Mouse (Mus musculus) lung, embryonic 14.5 days (tissue): ENCODE results near the gene March6. TPM values are rescaled to one million over a fixed set of nuclear protein-coding genes. Genes with fewer than 3 reads are reported as not detected.

ENCODE experiments used
- ATAC-seq: fragments of 200-750 bp; cut with Nextera tagmentation; 2 replicates; pipeline ENCODE4 v1.8.0; 2017; ENCODE audit warnings: mild to moderate bottlenecking, moderate TSS enrichment, moderate library complexity; ENCODE audit not compliant: insufficient read depth
- DNase-seq: peaks from one replicate; pipeline ENCODE4 v3.0.0-alpha.2; 2015
- H3K27ac ChIP-seq: fragments of 300-500 bp; sonication (generic); 2 replicates; pipeline ENCODE4 v1.5.1; 2014; ENCODE audit warnings: low read depth, mild to moderate bottlenecking, moderate library complexity
- H3K27me3 ChIP-seq: fragments of 300-500 bp; sonication (generic); 2 replicates; pipeline ENCODE4 v1.6.1; 2014; ENCODE audit warnings: low read length, control low read depth; ENCODE audit not compliant: insufficient read depth
- H3K36me3 ChIP-seq: fragments of 300-500 bp; sonication (generic); 2 replicates; pipeline ENCODE4 v1.6.1; 2014; ENCODE audit warnings: control low read depth; ENCODE audit not compliant: insufficient read depth
- H3K4me1 ChIP-seq: fragments of 300-500 bp; sonication (generic); 2 replicates; pipeline ENCODE4 v1.6.1; 2014; ENCODE audit warnings: antibody characterized with exemption, control low read depth; ENCODE audit not compliant: insufficient read depth
- H3K4me2 ChIP-seq: fragments of 300-500 bp; sonication (generic); 2 replicates; pipeline ENCODE4 v1.6.1; 2014; ENCODE audit warnings: mild to moderate bottlenecking
- H3K4me3 ChIP-seq: fragments of 300-500 bp; sonication (generic); 2 replicates; pipeline ENCODE4 v1.5.1; 2014; ENCODE audit warnings: low read depth, low read length
- H3K9ac ChIP-seq: fragments of 300-500 bp; sonication (generic); 2 replicates; pipeline ENCODE4 v1.6.1; 2014
- H3K9me3 ChIP-seq: fragments of 300-500 bp; sonication (generic); 2 replicates; pipeline ENCODE4 v1.6.1; 2016; ENCODE audit warnings: low read depth, low read length, control low read depth
- CTCF ChIP-seq: IDR thresholded peaks from 2 replicates; pipeline ENCODE4 v1.5.1; 2016; ENCODE audit warnings: antibody characterized with exemption, low read depth
- WGBS: fragments of 180-500 bp; shearing (Covaris S2); extraction: QIAGEN DNeasy Blood & Tissue Kit; methylation state at CpG from one replicate; pipeline ENCODE4 v1.1.7; 2014; 5-methylcytosine and 5-hydroxymethylcytosine counted together
- polyA plus RNA-seq: library from polyadenylated mRNA; unstranded; fragments of >200 nt; fragmentation: Nextera tagmentation; extraction: Ambion mirVana; gene quantifications from 2 replicates; pipeline ENCODE4 v1.2.1, GENCODE M21; 2014

The March6 gene
- polyA plus RNA-seq, 1 experiment from 2014 or later = 37.0 TPM

DNA sequence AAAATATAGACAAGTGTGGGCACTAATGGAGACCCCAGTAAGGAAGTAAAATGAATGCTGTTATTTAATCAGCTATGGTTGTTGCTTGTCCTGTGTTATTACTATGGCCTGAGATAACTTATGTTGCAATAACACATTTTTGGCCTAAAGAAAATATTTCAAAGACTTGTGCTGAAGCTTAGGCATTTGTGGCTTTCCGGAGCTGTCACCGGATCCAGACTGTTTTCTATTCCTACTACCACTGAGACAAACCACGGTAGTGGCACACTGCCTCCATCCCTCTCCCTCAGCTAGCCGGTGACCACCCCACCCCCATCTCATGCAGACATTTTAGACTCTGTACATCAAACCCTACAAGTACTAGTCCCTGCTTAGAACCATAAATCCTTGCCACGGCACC is 62.0 kb downstream of the March6 start:
- no peak for DNase-seq
- no peak for TF ChIP-seq CTCF

DNA sequence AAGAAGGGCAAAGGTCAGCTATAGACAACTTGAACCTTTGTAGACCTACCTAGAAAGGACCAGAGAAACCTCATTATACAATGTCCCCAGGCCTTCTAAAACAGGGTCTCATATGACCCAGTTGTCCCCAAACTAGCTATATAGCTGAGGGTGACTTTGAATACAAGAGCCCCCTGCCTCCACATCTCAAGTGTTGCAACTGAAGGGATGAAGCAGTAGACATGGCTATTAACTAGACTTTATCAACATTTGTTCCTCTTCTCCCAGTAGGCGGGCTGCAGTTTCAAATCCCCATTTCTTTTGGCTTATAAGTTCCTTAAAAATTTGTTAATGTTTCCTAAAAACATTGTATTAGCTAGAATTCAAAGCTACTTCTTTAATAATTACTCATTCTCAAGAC is 64.1 kb downstream of the March6 start:
- H3K36me3 ChIP-seq = peaks cover 86% of the 10 kb centered on the region
- no peak for ATAC-seq
- H3K4me3 ChIP-seq = no peak overlapping the region
- H3K27me3 ChIP-seq = no peaks in the 10 kb centered on the region
- H3K9me3 ChIP-seq = no peaks in the 10 kb centered on the region
- no peaks in the 10 kb centered on the region for H3K4me1 ChIP-seq
- H3K9ac ChIP-seq = no peak overlapping the region
- H3K27ac ChIP-seq = no peak overlapping the region
- no peak for TF ChIP-seq CTCF
- no peak overlapping the region for H3K4me2 ChIP-seq
- no peak for DNase-seq
- WGBS = 91% methylated on average over 1 of the region's 1 CpGs

More for the DNA sequence above, 62.0 kb downstream of the March6 start:
- no peak overlapping the region for H3K27ac ChIP-seq
- no peaks in the 10 kb centered on the region for H3K27me3 ChIP-seq
- no peak overlapping the region for H3K4me3 ChIP-seq
- WGBS = 87% methylated on average over 5 of the region's 5 CpGs
- ATAC-seq = no peak
- peaks cover 67% of the 10 kb centered on the region for H3K36me3 ChIP-seq
- H3K9me3 ChIP-seq = no peaks in the 10 kb centered on the region
- H3K4me1 ChIP-seq = no peaks in the 10 kb centered on the region
- no peak overlapping the region for H3K9ac ChIP-seq
- H3K4me2 ChIP-seq = no peak overlapping the region

DNA sequence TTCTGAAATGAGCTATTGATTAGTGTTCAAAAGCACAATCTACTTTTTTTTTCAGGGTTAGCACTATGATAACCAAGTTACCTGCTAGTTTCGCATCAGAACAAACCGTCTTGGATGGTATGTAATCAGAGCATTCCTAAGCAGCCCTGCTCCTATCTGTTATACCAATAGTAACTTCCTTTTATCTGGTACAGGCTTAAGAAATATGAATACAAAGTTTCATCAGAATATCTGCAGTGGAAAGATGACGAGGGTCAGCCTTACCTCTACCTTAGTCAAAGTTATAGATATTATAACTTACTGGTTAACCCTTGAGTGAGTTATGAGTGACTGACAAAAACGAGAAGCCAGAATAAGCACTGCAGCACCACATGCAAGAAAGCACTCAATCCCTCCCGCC is 64.6 kb downstream of the March6 start:
- H3K27me3 ChIP-seq = no peaks in the 10 kb centered on the region
- no peaks in the 10 kb centered on the region for H3K4me1 ChIP-seq
- no peak overlapping the region for H3K9ac ChIP-seq
- ATAC-seq (no peak), DNase-seq (no peak)
- H3K27ac ChIP-seq = no peak overlapping the region
- WGBS = 91% methylated on average over 5 of the region's 5 CpGs
- no peaks in the 10 kb centered on the region for H3K9me3 ChIP-seq
- H3K36me3 ChIP-seq = peaks cover 86% of the 10 kb centered on the region
- no peak overlapping the region for H3K4me3 ChIP-seq
- H3K4me2 ChIP-seq = no peak overlapping the region
- no peak for TF ChIP-seq CTCF

DNA sequence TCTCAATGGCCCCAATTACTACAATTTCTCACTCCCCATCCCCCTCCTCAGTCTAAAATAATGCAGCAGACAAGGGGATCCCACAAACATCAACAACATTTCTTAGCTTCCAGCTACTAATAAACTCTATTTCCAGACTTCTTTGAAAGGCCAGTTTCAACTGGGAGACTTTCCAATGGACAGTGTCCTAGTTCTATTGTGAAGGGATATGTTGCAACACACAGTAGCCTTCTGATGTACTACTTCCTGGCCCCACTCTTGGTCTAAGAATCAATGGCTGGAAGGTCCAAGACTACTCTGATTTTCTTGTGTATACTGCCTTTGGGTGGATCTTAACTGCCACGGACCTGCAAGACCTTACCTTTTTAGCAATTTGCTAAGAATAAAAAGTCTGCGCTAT is 65.0 kb downstream of the March6 start:
- Histone ChIP-seq H3K27ac (no peak overlapping the region), H3K4me1 (no peaks in the 10 kb centered on the region), H3K4me3 (no peak overlapping the region), H3K4me2 (no peak overlapping the region), H3K27me3 (no peaks in the 10 kb centered on the region), H3K9ac (no peak overlapping the region), H3K9me3 (no peaks in the 10 kb centered on the region), H3K36me3 (peaks cover 87% of the 10 kb centered on the region)
- 96% methylated on average over 2 of the region's 2 CpGs for WGBS
- ATAC-seq = no peak
- no peak for TF ChIP-seq CTCF
- no peak for DNase-seq

DNA sequence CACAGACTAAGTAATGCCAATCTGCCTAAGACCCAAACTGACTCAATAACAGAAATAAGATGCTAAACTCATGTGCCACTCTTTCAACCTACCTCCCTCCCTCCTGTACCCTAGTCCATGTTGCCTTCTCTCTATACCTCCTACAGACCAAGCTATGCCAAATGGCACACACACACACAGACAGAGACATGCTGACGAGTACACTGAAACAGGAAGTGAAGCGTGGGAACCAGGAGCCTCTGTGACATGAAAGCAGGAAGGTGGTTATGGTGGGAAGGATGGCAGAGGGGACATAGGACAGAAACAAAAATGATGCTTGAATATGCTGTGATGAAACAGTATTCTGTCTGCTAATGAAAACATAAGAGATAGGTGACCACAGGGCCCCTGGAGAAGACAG is 70.3 kb downstream of the March6 start:
- Histone ChIP-seq H3K27ac (no peak overlapping the region), H3K4me2 (no peak overlapping the region), H3K9me3 (no peaks in the 10 kb centered on the region), H3K9ac (no peak overlapping the region), H3K4me3 (no peak overlapping the region), H3K4me1 (no peaks in the 10 kb centered on the region), H3K27me3 (no peaks in the 10 kb centered on the region), H3K36me3 (peaks cover 86% of the 10 kb centered on the region)
- ATAC-seq (no peak), DNase-seq (no peak)
- 85% methylated on average over 2 of the region's 2 CpGs for WGBS
- TF ChIP-seq CTCF = no peak

DNA sequence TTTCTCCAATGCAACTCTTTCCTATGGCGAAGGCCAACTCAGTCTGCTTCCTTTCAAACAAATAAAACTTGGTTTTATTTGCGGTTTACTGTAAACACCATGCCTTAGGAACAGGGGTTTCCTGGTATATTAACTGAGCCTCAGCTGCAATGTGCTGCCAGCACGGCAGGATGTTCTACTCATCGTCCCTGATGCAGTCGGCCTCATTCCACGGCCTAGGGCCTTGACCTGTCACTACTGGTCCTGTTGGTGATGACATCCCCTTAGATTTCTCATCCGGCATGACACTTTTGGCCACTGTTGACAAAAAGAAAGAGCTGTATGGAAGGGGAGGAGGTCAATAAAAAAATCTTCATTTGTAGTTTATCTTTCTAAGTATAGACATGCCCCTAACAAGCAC is 72.8 kb downstream of the March6 start:
- peaks cover 66% of the 10 kb centered on the region for H3K36me3 ChIP-seq
- no peak for TF ChIP-seq CTCF
- no peak for ATAC-seq

DNA sequence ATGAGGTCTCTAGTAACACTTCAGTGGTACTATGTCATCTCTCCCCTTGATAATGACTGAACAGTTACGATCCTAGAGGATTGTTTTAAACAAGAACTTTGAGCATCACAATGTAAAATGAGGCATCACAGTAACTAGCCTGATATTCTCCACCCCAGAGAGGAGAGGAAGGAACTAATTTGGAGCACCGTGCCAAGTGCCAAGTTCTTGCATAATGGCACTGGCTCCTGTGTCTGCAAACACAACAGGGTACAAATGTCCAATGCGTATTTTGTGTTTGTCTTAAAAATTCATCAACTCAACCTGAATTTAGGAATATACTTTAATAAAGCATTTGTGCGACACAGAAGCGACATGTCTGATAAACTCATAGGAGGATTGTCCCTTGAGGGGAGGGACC is 74.5 kb downstream of the March6 start:
- Histone ChIP-seq H3K36me3 (peaks cover 49% of the 10 kb centered on the region), H3K4me3 (no peak overlapping the region), H3K27ac (no peak overlapping the region), H3K9ac (no peak overlapping the region), H3K4me2 (no peak overlapping the region), H3K9me3 (no peaks in the 10 kb centered on the region), H3K4me1 (0 out of 2 replicates have a peak, but pooled peaks cover 2% of the 10 kb centered on the region), H3K27me3 (no peaks in the 10 kb centered on the region)
- 80% methylated on average over 5 of the region's 5 CpGs for WGBS
- ATAC-seq = no peak
- no peak for DNase-seq
- TF ChIP-seq CTCF = no peak

More for the DNA sequence above, 72.8 kb downstream of the March6 start:
- Histone ChIP-seq H3K9ac (no peak overlapping the region), H3K27ac (no peak overlapping the region), H3K4me1 (no peaks in the 10 kb centered on the region), H3K27me3 (no peaks in the 10 kb centered on the region), H3K4me2 (no peak overlapping the region), H3K4me3 (no peak overlapping the region), H3K9me3 (no peaks in the 10 kb centered on the region)
- 83% methylated on average over 7 of the region's 7 CpGs for WGBS
- DNase-seq = no peak

DNA sequence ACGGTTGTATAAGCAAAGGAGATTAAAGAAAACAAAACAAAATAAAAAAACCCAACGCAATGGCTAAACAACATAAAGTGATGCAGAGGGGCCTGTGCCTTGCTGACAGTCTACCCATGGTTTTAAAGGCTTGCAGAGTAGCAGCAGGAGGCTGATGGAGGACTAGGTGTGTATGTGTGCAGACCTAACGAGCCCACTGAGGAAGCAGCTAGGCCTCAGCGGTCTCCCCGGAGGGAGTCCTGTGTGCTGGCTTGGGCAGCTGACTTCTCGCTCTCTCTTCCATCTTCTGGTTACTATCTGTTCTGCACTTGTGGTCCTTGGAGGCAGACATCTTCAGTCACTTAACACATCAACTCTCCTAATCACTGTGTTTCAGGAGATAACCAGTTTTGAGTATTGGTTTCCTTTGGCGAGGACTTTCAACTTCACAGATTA is 76.0 kb downstream of the March6 start:
- 65% methylated on average over 7 of the region's 7 CpGs for WGBS
- ATAC-seq (no peak), DNase-seq (no peak)

More for the DNA sequence above, 76.0 kb downstream of the March6 start:
- H3K36me3 ChIP-seq = peaks cover 34% of the 10 kb centered on the region
- H3K4me3 ChIP-seq = no peak overlapping the region
- no peaks in the 10 kb centered on the region for H3K9me3 ChIP-seq
- 0 out of 2 replicates have a peak, but pooled peaks cover 2% of the 10 kb centered on the region for H3K4me1 ChIP-seq
- H3K27ac ChIP-seq = no peak overlapping the region
- no peaks in the 10 kb centered on the region for H3K27me3 ChIP-seq
- no peak for TF ChIP-seq CTCF
- H3K4me2 ChIP-seq = no peak overlapping the region
- H3K9ac ChIP-seq = no peak overlapping the region
